Mouse (Mus musculus) lung, adult 2 months (tissue): ENCODE results near the gene Pah. TPM values are rescaled to one million over a fixed set of nuclear protein-coding genes. Genes with fewer than 3 reads are reported as not detected.
A peak's percentile ranks its signal among the peaks of the same experiment; 100 is the strongest.

Source experiments
- DNase-seq: peaks from one replicate; pipeline ENCODE4 v3.0.0; 2022
- H3K4me1 ChIP-seq: fragments of 200-500 bp; 2 replicates; pipeline ENCODE4 v1.6.1; 2011; ENCODE audit warnings: low read length; ENCODE audit not compliant: control insufficient read depth, insufficient read depth
- H3K4me3 ChIP-seq: fragments of 200-500 bp; replicated peaks from 2 replicates; pipeline ENCODE3; 2011; ENCODE audit warnings: low read depth, mild to moderate bottlenecking, control low read depth, low read length; ENCODE audit errors: extremely low read depth
- CTCF ChIP-seq: fragments of 200-500 bp; IDR thresholded peaks from 2 replicates; pipeline ENCODE4 v1.5.1; 2011; ENCODE audit warnings: mild to moderate bottlenecking, low read length, control low read depth; ENCODE audit not compliant: insufficient read depth
- POLR2A ChIP-seq: fragments of 200-500 bp; IDR thresholded peaks from 2 replicates; pipeline ENCODE4 v1.6.1; 2011; ENCODE audit warnings: low read depth, mild to moderate bottlenecking, control low read depth, low read length, borderline replicate concordance; ENCODE audit errors: extremely low read depth
- WGBS: fragments of 180-500 bp; shearing (Covaris S2); methylation state at CpG from one replicate; pipeline ENCODE4 v1.1.7; 2018; 5-methylcytosine and 5-hydroxymethylcytosine counted together
- polyA plus RNA-seq: library from polyadenylated mRNA; depleted of rRNA; stranded (reverse); fragments of >200 nt; gene quantifications from 2 replicates; pipeline ENCODE4 v1.2.3, GENCODE M21; 2012; rRNA removed

Gene Pah
- polyA plus RNA-seq, 1 experiment: 0.25 TPM

- no peak for DNase-seq
- TF ChIP-seq POLR2A: no peak
- TF ChIP-seq CTCF: no peak
- no peak overlapping the region for H3K4me3 ChIP-seq
- H3K4me1 ChIP-seq: no peaks in the 10 kb centered on the region
- 48% methylated on average over 2 of the region's 2 CpGs for WGBS
Measured at GRCm38 (mm10) chr10:87556441-87556840, 34.8 kb downstream of the Pah start.

GRCm38 (mm10) chr10:87563818-87564217, 42.2 kb downstream of the Pah start:
- H3K4me1 ChIP-seq: no peaks in the 10 kb centered on the region
- TF ChIP-seq CTCF: no peak
- no peak for TF ChIP-seq POLR2A
- 72% methylated on average over 9 of the region's 9 CpGs for WGBS

GRCm38 (mm10) chr10:87565712-87566111, 44.1 kb downstream of the Pah start:
- 37% methylated on average over 2 of the region's 2 CpGs for WGBS
- H3K4me3 ChIP-seq: no peak overlapping the region
- TF ChIP-seq POLR2A (no peak), CTCF (no peak)
- no peaks in the 10 kb centered on the region for H3K4me1 ChIP-seq
- no peak for DNase-seq

More at GRCm38 (mm10) chr10:87563818-87564217, 42.2 kb downstream of the Pah start:
- H3K4me3 ChIP-seq: no peak overlapping the region
- DNase-seq: no peak

- TF ChIP-seq CTCF: no peak
- no peak for TF ChIP-seq POLR2A
- H3K4me3 ChIP-seq: no peak overlapping the region
- WGBS: 70% methylated on average over 4 of the region's 4 CpGs
- DNase-seq: no peak
- no peaks in the 10 kb centered on the region for H3K4me1 ChIP-seq
Measured at GRCm38 (mm10) chr10:87572500-87572899, 50.9 kb downstream of the Pah start.

- DNase-seq: no peak
- no peaks in the 10 kb centered on the region for H3K4me1 ChIP-seq
- TF ChIP-seq POLR2A (no peak), CTCF (no peak)
- 59% methylated on average over 1 of the region's 1 CpGs for WGBS
- H3K4me3 ChIP-seq: no peak overlapping the region
Measured at GRCm38 (mm10) chr10:87586696-87587095, 65.1 kb downstream of the Pah start.

- no peaks in the 10 kb centered on the region for H3K4me1 ChIP-seq
- DNase-seq: no peak
- H3K4me3 ChIP-seq: no peak overlapping the region
- 46% methylated on average over 2 of the region's 2 CpGs for WGBS
- TF ChIP-seq POLR2A (no peak), CTCF (no peak)
Measured at GRCm38 (mm10) chr10:87593916-87594315, 72.3 kb downstream of the Pah start.

GRCm38 (mm10) chr10:87596361-87597074, 74.9 kb downstream of the Pah start:
- DNase-seq: peak; percentile 9
- Histone ChIP-seq H3K4me3 (no peak overlapping the region), H3K4me1 (no peaks in the 10 kb centered on the region)
- TF ChIP-seq POLR2A (no peak), CTCF (peak; percentile 14; the same call in 1 of the 2 replicates)
- 26% methylated on average over 5 of the region's 5 CpGs for WGBS

GRCm38 (mm10) chr10:87597075-87597677, 75.6 kb downstream of the Pah start:
- 62% methylated on average over 9 of the region's 9 CpGs for WGBS
- no peak overlapping the region for H3K4me3 ChIP-seq
- DNase-seq: no peak
- TF ChIP-seq POLR2A (no peak), CTCF (no peak)
- H3K4me1 ChIP-seq: no peaks in the 10 kb centered on the region

- 62% methylated on average over 1 of the region's 1 CpGs for WGBS
- no peaks in the 10 kb centered on the region for H3K4me1 ChIP-seq
- no peak for DNase-seq
- no peak overlapping the region for H3K4me3 ChIP-seq
- TF ChIP-seq CTCF (no peak), POLR2A (no peak)
Measured at GRCm38 (mm10) chr10:87602151-87602550, 80.6 kb downstream of the Pah start.

GRCm38 (mm10) chr10:87625196-87625595, 103.6 kb downstream of the Pah start:
- TF ChIP-seq POLR2A (no peak), CTCF (no peak)
- WGBS: 61% methylated on average over 1 of the region's 1 CpGs
- DNase-seq: no peak
- Histone ChIP-seq H3K4me3 (no peak overlapping the region), H3K4me1 (no peaks in the 10 kb centered on the region)

Other genes with a start within 250 kb of the Pah start
- gene Ascl1, start 28.1 kb upstream of the Pah start, polyA plus RNA-seq: 0.98 and 1.5 TPM in 2 replicates